Mouse (Mus musculus) brain, adult 2 months (tissue): ENCODE measurements around the gene Creb3l2.

Experiments used
- DNase-seq: peaks from one replicate; pipeline ENCODE4 v3.0.0; 2011; ENCODE audit warnings: low read depth, low spot score

Creb3l2 gene

GRCm38 (mm10) chr6:37375452-37375851 lies 66.5 kb downstream of the Creb3l2 start:
- DNase-seq = no peak

GRCm38 (mm10) chr6:37371341-37371740 lies 70.6 kb downstream of the Creb3l2 start:
- no peak for DNase-seq

- DNase-seq = no peak
These were observed 71.4 kb downstream of the Creb3l2 start for GRCm38 (mm10) chr6:37370566-37370965.

- no peak for DNase-seq
These were observed 72.2 kb downstream of the Creb3l2 start for GRCm38 (mm10) chr6:37369750-37370149.

DNA sequence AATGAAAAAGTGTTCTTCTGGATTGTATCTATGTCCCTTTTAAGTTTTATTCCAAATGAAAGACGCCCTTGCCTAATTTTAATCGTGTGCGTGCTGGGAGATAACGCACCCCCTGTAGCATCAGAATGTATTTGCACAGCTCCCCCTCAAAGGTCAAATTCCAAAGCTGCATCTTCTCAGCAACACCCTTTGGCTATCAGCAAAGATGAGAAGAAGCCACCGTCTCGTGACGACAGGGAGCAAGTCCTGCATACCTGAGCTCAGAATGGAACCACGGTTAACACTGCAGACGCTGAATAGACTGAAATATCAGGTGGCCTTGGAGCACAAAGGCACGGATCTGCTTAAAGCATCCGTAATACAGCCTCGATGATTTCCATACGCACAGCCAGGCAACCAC lies 73.7 kb downstream of the Creb3l2 start:
- no peak for DNase-seq

GRCm38 (mm10) chr6:37366991-37367390 lies 75.0 kb downstream of the Creb3l2 start:
- DNase-seq = no peak

GRCm38 (mm10) chr6:37365179-37365578 lies 76.8 kb downstream of the Creb3l2 start:
- no peak for DNase-seq

- no peak for DNase-seq
These were observed 77.6 kb downstream of the Creb3l2 start for GRCm38 (mm10) chr6:37364361-37364760.

DNA sequence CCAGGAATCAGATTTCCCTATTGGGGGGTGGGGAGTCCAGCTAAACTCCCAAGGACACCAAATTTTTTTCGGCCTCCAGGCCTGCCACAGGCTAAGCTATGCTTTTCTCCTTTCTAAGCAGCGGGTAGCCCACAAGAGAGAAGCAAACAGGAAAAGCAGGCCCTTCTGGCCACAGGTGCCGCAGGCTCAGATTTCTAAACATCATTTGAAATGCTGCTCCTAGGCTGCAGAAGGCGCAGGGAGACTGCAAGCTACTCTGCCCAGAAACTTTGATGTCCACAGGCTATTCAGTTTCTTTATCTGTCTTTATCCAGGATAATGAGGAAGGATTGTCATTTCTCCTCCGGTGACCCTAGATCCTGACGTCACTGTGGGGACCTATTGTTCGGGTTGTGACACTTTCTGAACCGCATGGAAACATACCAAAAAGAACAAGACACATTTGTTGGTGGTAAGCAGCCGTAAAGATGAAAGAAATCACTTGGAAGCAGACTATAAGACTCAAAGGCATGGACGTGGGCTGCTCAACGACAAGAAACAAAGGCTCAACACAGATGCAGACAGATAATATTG lies 81.0 kb downstream of the Creb3l2 start:
- no peak for DNase-seq

GRCm38 (mm10) chr6:37354449-37355179 lies 87.3 kb downstream of the Creb3l2 start:
- DNase-seq = peak; percentile 83

GRCm38 (mm10) chr6:37353616-37354015 lies 88.3 kb downstream of the Creb3l2 start:
- no peak for DNase-seq

GRCm38 (mm10) chr6:37351731-37352380 lies 90.1 kb downstream of the Creb3l2 start:
- peak; percentile 86 for DNase-seq

DNA sequence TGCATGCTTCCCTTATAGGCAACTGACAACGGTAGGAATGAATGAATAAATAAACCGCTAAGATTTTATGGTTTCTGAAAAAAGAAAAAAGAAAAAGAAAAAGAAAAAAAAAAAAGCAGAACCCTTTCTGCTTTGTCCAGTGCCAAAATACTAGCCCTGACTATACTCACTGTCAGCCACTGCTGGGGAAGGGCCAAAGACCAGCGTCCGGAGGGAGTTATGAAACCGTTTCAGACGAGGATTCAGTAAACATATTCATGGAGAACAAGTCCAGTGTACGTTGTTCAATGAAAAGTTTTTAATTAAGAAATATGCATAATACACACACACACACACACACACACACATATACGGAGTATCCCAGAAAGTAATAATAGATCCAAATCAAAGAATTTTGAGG lies 91.6 kb downstream of the Creb3l2 start:
- DNase-seq = no peak

DNA sequence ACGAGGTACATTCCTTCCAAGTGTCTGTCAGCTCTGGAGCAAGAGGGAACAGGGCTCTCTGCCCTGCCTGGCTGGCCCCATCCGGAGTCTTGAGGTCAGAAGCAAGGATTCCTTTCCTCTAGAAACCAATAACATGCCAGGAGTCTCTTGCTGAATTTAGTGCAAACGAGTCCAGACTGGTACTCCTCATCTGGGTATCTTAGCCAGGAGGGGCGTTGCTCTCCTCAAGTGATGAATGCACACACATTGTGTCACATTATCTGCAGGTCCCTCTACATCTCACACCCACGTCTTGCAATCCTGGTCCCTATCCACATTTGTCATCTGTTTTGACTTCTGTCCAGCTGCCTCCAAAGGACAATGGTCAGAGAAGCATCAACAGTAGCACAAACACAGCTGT lies 94.3 kb downstream of the Creb3l2 start:
- DNase-seq = peak; percentile 82

DNA sequence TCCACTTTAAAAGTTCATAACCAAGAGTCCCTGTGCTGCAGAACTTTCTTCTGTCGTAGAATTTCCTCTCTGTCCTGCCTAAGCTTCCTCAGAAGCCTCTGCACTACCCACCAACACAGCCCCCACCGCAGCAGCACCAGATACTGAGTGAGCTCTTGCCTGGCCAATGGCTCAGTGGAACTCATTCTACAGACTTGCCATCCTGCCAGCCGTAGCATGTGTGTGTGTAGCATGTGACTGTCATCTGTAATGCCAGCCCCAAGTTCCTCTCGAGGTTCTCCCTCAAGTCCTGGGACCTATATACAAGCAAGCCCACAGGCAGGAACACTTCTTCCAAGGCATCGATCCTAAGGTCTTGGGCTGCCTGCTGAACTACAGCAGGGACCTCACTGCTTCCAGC lies 103.9 kb downstream of the Creb3l2 start:
- no peak for DNase-seq

- peak; percentile 56 for DNase-seq
These were observed 105.1 kb downstream of the Creb3l2 start for GRCm38 (mm10) chr6:37336831-37337260.

GRCm38 (mm10) chr6:37336381-37336780 lies 105.6 kb downstream of the Creb3l2 start:
- no peak for DNase-seq

- DNase-seq = no peak
These were observed 109.1 kb downstream of the Creb3l2 start for GRCm38 (mm10) chr6:37332846-37333245.

DNA sequence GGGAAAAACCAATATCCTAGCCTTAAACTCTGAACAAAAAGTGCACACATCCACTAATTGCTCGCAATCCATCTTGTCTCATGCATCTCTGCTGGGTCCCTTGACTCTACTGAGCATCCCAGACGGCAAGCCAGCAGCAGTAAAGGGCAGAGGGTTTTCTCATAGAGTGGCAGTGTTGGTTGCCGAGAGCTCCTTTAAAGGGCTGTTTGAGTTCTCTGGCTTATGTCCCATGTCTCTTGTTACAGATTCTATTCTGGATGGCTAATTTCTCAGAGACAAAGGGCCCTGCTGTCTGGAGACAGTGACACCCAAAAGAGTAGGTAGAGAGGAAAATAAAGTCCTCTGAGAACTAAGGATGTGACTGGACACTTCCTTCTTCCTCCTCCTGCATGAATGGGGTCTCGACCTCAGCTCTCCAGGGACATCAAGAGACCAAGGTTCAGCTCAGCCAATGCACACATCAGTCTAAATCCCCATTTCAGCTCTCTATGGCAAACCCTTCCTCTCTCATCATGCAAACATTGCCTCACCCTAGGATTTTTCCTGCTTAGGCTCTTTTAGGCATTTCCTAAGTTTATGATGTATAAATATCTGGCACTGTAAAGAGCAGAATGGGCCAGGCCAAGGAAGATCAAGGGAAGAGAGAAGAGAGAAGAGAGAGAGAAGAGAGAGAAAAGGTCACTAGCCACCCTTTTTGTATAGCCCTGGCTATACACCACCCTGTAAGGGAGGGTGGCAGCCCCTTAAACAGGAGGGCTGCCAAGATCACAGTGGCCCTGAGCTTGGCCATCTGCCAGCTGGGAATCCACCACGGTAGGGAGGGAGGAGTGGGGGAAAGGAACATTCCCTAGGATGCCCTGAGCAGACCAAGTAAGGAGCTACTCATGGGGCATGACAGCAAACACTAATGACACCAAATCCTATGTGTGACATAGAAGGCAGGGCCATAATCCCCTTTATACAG lies 111.8 kb downstream of the Creb3l2 start:
- DNase-seq = peak; percentile 44

DNA sequence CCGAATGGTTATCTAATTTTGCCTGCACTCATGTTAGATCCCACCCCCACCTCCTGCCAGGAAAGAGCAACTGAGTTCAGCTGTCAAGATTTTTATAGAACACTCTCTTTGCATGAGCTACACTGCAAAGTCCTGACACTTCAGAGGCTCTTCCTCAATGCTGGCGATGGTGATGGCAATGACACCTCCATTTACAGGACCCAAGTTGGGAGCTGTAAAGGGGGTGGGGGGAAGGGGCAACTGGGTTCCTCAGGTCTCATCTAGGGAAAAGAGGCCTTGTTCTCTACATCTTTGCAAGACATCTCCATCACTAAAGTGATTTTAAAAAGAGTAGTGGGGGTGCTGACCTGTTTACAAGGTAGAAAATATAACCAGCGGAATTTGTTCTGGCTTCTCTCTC lies 112.6 kb downstream of the Creb3l2 start:
- DNase-seq = peak; percentile 32

DNA sequence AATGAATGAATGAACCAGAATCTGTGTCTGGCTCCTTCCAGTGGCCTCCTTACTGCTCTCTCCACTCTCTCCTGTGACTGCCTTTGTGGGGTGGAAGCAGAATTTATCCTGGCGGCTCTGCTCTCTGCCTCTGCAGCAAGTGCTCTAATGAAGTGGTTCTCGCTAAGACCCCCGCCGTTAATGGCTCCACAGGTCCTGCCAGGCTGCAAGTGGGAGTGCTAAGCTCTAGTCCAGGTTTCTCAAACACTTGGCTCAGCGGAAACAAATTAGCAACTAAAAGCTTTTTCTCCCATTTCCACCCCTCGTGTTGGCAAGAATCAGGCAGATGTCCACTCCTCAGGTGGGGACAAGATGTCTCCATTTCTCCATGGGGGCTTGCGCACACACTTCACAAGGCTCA lies 113.3 kb downstream of the Creb3l2 start:
- peak; percentile 13 for DNase-seq

DNA sequence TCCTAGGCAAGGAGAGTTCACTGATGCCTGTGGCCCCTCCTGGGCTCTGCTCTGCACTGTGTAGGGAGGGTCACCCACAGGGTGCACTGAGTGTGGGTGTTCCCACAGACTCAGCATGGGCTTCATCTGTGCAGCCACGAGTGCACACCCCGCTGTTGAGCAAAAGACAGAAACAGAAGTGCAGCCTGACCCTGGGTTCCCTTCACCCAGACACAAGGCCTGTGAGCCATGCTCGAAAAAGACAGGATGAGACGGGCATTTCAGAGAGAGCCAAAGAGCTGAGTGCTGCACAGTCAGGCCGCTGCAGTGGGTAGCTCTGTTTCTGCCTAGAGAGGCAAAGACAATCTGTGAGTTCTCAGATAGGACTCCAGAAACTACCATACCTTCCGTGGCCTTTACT lies 114.4 kb downstream of the Creb3l2 start:
- peak; percentile 31 for DNase-seq
